Mouse (Mus musculus): ENCODE measurements around the gene Gm11562.
"Not testable (repeated sequence)": the region's sequence is repeated elsewhere in the genome, so short reads cannot be mapped to it uniquely, and the experiment has no call there.

Gm11562 gene

DNA sequence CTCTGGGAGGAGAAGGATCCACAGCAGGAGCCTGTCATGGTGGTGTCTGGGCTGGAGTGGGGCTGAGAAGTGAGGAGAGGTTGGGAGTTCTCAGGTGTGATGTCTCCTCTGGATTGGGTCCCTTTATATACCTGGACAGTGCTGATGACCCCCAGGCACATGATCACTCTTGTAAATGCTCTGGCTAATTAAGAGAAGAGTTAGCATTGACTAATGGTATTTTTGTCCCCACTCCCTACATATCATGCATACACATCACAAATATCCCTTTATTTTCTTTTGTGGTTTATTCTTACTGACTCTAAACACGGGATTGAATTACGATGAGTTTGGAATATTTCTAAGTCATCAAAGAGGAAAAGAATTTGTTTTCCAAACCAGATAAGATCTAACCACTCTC is at the start of gene Gm11562:
TSS of gene Gm11562 (minus strand) at position 101 of the 400 bp plus-strand sequence.
- DNase-seq, result no peak

DNA sequence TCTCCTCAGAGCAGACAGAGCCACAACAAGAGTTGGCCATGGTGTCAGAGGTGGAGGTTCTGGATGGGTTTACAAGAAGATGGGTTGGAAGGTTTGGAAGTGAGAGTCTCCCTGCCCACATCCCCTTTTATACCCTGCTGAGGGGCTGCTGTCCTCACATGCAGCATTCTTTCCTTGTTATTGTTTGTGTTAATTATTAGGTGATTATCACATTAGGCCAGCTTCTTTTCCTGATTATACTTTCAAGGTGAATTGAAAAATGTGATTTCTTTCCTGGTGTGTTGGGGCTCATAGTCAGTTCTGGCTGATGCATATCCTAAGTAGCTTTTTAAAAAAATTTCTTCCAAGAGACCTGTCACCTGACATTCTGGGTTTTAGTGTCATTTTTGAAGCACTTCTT is 45.6 kb upstream of the Gm11562 start, which contains the start of gene Krtap4-6:
TSS of gene Krtap4-6 (minus strand) at position 101 of the 400 bp plus-strand sequence.
- no peak for DNase-seq

DNA sequence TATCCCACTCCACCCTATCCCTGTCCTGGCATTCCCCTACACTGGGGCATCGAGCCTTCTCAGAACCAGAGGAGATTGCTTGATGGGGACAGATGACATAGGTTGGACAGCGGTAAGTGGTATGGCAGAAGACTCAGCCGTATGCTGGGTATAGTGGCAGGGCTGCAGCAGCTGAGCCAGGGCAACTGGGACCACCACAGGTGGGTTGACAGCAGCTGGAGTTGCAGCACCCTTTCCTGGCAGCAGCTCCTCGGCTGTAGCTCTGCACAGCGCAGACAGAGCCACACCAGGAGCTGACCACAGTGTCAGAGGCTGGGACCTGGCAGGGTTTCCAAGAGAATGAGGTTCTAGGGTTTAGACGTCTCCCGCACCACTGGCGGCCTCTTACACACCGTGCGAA is 42.6 kb upstream of the Gm11562 start:
- no peak for DNase-seq

DNA sequence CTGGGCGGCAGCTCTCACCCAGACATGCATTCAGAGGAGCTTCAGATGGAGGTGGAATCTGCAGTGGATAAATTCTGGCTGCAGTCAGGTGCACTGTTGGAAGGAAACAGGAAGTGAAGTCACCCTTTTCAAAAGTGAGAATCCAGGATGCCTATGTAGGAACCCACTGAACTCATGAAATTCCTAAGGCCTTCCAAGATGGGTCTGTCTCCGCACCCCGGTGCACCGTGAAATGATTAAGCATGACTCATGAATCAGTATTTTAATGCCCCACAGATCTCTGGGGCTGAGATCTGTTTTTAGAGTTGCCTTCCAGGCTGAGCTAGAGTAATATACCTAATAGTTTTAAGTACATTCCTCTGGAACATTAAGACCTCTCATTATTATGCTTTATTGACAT is 39.0 kb upstream of the Gm11562 start:
- no peak for DNase-seq

DNA sequence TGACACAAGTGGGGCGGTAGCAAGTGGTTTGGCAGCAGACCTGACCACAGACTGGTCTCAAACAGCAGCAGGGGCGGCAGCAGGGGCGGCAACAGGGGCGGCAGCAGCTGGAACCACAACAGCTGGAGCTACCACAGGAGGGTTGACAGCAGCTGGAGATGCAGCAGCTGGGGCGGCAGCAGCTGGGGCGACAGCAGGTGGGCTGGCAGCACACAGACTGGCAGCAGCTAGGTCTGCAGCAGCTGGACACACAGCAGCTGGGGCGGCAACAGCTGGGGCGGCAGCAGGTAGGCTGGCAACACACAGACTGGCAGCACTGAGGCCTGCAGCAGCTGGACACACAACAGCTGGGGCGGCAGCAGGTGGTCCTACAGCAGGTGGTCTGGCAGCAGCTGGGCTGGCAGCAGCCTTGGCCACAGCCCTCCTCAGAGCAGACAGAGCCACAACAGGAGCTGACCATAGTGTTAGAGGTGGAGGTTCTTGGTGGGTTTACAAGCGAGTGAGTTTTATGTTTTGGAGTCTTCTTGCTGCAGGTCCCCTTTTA is 38.3 kb upstream of the Gm11562 start, which contains the start of gene Gm11563:
TSS of gene Gm11563 (minus strand) at position 494 of the 544 bp plus-strand sequence.
- not testable (repeated sequence) for DNase-seq

DNA sequence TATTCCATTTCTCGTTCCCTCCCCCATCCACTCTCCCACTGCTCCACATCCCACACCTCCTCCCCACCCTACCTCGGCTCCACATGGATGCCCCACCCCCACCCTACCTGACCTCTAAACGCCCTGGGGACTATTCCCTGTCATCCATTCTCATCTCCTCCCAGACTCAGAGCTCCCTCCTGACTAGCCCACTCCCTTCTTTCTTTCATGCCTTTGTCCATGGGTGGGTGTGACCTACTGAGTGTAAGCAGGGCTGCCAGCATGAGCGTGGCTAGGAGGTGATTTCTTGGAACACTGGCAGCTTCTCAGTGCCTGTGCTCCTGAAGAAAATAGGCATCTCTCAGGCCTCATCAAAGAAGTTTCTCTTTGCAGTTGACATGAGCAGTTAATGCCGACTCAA is 36.8 kb upstream of the Gm11562 start:
- no peak for DNase-seq

DNA sequence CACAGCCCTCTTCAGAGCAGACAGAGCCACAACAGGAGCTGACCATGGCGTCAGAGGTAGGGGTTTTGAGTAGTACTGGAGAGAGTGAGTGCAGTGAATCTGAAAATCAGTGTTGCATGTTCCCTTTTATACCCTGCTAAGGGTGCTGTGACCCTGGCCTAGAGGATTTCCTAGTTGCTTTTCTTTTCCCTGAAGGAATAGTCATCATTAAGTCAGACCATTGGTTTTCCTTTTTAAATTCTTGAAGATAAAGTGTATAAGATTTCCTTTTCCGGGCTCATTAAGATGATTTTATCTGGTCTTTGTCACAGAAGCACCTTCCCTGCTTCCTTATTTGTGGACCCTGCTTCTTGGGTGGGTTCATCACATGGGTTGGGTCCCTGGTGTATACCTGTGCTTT is 29.9 kb upstream of the Gm11562 start, which contains the start of gene Gm11555:
TSS of gene Gm11555 (minus strand) at position 101 of the 400 bp plus-strand sequence.
- DNase-seq, result no peak

DNA sequence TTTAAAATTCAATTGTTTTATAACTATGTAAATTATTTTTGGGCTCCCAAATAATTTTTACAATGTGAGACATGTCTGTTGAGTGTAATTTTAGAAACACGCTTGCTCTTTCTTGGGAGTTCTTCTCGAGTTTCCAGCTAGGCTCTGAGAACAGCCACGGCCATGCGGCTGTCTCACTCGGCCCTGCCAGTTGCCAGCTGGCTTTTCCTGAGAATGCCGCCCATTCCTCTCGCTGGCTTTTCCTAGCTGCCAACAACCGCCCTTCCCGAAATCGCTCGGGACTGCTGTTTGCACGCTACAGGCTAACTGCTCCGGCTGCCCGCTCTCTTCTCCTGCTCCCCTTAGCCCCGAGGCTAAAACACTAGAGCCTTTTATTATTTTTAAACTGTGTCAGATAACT is 26.2 kb upstream of the Gm11562 start:
- DNase-seq, result no peak

DNA sequence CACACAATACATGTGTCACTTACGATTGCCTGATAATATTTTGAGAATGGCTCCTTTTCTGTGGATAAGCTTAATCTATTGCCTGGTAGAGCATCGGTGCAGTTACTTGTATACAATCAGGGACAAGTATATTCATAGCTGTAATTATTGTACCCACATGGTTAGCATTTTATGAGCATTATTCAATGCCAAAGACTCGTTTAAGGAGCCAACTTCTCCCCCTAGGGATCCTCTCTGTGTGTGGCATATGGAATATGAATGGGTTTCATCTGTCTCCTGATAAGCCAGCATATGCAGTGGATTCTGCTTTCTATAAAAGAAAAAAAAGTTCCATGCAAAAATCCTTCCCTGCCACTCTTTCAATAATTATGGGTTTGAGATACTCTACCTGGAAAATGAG is 24.1 kb upstream of the Gm11562 start:
- DNase-seq, result no peak

DNA sequence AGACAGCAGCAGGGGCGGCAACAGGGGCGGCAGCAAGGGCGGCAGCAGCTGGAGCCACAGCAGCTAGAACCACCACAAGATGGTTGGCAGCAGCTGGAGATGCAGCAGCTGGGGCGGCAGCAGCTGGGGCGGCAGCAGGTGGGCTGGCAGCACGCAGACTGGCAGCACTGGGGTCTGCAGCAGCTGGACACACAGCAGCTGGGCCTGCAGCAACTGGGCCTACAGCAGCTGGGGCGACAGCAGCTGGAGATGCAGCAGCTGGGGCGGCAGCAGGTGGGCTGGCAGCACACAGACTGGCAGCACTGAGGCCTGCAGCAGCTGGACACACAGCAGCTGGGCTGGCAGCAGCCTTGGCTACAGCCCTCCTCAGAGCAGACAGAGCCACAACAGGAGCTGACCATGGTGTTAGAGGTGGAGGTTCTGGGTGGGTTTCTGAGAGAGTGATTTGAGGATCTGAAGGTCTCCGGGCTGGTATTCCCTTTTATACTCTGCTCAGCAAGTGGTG is 23.5 kb upstream of the Gm11562 start, which contains the start of gene Krtap4-7:
TSS of gene Krtap4-7 (minus strand) at position 455 of the 505 bp plus-strand sequence.
- DNase-seq, result not testable (repeated sequence)

DNA sequence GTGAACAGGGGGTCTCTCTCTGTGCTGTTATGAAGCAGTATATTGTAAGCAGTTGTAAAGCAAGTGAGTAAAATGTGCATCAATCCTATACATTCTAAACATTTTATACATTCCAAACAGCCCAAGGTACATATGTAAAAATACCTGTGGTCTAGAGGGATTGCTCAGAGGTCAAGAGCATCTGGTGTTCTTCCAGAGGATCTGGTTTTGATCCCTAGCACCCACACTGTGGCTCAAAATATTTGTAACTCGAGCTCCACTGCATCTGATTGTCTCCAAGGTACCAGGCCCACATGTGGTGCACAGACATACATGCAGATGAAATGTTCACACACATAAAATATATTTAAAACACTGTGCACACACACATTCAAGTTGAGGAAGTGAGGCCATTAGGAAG is 20.7 kb upstream of the Gm11562 start:
- no peak for DNase-seq

DNA sequence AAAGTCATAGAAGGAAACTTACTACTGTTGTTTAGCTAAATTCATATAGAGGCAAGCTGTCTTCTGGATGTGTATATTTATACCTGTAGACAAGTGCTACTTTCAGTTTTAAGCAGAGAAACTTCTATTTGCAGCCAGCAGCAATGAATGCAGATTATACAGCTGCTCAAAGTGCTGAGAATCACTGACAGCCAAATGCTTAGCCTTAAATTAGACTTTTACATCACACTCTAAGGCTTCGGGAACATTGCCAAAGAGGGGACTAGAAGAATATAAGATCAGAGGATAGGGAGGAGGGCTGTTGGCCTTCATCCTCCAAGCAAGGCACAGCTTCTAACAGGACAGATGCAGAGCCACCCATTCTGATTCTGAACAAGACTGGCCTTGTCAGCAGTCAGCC is 16.9 kb upstream of the Gm11562 start:
- no peak for DNase-seq

DNA sequence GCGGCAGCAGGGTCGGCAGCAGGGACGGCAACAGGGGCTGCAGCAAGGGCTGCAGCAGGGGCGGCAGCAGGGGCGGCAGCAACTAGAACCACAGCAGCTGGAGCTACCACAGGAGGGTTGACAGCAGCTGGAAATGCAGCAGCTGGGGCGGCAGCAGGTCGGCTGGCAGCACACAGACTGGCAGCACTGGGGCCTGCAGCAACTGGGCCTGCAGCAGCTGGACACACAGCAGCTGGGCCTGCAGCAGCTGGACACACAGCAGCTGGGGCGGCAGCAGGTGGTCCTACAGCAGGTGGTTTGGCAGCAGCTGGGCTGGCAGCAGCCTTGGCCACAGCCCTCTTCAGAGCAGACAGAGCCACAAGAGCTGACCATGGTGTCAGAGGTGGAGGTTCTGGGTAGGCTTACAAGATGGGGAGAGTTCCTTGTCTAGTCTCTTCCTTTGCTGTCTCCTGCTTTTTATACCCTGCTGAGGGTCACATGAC is 14.5 kb upstream of the Gm11562 start, which contains the start of gene Krtap4-2:
TSS of gene Krtap4-2 (minus strand) at position 432 of the 482 bp plus-strand sequence.
- DNase-seq, result no peak

DNA sequence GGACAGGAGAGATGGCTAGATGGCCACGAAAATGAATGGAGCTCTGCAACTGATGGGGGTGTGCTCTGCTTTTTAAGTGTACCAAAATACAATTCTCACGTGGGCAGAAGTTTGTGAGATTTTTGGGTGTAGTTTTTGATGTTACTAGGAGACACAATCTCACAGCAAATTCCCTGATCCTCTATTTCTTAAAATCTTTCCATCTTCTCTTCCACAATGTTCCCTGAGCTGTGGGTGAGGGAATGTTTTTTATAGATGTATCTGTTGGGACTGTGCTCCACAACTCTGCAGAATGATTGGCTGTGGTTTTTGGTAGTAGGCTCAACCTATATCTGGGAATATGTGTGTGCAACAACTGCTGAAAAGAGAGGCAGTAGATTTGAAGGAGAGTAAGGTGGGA is 13.1 kb upstream of the Gm11562 start:
- no peak for DNase-seq

DNA sequence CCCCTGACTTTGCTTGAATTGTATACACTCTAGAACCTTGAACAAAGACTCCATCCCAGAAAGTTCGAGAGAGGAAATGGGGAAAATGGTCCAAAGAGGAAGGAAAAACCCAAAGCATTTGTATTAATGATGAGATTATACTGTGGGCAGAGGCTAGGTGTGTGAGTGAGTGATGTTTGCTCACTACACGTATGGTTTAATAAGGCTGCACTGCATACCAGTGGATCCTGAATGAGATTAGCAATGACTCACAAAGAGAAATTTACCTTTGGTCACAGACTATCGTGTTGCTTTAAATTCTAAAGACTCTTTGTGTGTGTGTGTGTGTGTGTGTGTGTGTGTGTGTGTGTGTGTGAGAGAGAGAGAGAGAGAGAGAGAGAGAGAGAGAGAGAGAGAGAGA is 10.7 kb upstream of the Gm11562 start:
- DNase-seq, result no peak

DNA sequence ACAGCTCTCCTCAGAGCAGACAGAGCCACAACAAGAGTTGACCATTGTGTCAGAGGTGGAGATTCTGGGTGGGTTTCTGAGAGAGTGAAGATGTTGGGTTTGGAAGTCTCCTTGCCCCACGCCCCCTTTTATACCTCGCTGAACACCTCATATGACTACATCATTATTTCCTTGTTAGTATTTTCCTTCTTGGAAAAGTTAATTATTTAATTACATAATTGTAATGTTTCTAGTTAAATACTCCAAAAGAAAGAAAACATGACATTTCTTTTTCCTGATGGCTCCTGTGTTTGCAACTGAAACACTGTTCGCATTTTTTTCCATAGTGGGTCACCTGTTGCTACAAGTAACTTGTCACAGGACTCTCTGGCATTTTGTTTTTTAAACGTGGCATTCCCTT is 7.9 kb upstream of the Gm11562 start, which contains the start of gene Krtap4-1:
TSS of gene Krtap4-1 (minus strand) at position 101 of the 400 bp plus-strand sequence.
- no peak for DNase-seq

DNA sequence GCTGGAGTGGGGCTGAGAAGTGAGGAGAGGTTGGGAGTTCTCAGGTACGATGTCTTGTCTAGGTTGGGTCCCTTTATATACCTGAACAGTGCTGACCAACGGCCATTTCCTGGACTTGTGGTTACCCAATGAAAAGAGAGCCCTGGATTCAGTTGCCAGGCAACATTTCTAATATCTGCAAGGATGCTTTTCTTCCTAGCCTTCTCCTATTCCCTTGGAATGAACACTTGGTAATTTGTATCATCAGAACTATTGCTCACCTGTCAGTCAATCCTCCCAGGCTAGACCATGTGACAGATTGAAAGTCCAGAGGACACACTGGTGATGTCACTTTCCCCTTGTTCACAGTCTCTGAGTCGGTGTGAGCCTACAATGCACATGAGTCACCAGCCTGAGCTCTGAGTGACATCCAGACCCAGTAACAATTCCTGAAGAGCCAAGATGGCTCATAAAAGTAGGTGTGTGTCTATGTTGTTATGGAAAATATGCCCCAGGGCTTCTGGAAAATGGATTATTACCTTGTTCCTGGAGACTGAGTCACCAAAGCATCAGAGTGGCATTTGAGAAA is 5.4 kb downstream of the Gm11562 start, which contains the start of gene Krtap2-4:
TSS of gene Krtap2-4 (minus strand) at position 51 of the 568 bp plus-strand sequence.
- no peak for DNase-seq

DNA sequence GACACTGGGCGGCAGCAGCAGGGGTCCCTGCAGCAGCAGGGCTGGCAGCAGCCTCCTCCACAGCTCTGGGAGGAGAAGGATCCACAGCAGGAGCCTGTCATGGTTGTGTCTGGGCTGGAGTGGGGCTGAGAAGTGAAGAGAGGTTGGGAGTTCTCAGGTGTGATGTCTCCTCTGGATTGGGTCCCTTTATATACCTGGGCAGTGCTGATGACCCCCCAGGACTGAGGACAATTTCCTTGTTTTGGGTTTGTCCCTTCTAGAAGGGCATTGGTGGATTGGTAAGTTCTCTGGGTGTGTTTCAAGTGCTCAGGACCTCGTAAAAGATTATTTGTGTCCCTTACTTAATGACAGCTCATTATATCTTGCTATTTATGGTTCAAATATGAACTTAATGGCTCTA is 10.1 kb downstream of the Gm11562 start, which contains the start of gene Gm11937:
TSS of gene Gm11937 (minus strand) at position 101 of the 400 bp plus-strand sequence.
- DNase-seq, result not testable (repeated sequence)

DNA sequence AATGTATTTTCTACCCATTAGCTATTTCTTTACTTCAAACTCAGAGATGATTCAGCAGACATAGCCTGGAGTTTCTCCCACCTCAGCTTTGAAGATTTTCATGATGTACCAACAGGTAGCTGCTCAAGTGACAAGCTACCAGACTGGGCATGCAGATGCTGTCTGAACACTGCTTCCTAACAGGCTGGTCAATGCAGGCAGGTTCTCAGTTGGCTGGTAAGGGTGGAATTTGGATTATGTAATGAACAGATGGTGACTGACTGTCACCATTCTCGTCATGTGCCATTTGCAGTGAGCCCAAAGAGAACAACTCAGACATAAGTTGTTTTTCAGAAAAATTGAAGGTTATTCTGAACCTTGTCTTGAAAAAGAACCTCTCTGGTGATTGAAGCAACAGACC is 11.1 kb downstream of the Gm11562 start:
- no peak for DNase-seq

DNA sequence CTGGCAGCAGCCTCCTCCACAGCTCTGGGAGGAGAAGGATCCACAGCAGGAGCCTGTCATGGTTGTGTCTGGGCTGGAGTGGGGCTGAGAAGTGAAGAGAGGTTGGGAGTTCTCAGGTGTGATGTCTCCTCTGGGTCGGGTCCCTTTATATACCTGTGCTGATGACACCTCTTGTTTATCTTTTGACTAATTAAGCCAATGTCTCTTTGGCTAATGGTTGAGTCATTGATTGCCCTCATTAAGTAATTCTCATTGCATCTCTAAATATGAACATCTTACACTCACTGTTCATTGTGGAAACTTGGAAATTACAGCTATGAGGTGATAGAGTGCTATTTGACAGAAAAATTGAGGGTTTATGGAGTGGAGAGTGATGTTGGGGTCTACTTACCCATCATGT is 17.0 kb downstream of the Gm11562 start, which contains the start of gene Gm11938:
TSS of gene Gm11938 (minus strand) at position 101 of the 400 bp plus-strand sequence.
- not testable (repeated sequence) for DNase-seq

DNA sequence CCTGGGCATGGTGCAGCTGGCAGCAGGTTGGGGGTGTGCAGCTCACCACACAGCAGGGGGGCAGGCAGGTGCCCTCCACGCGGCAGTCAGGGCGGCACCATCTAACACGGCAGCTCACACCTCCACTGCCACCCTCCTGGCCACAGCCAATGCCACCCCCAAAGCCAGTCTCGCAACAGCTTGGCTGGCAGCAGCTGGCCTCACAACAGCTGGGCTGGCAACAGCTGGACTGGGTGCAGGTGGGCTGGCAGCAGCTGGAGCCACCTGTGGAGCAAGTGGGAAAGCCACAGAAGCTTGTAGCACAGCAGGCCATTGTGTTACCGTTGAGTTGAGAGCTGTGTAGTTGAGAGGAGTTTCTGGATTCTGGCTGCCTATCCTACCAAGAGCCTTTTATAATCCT is 22.5 kb downstream of the Gm11562 start, which contains the start of gene Krtap9-3:
TSS of gene Krtap9-3 (minus strand) at position 364 of the 400 bp plus-strand sequence.
- not testable (repeated sequence) for DNase-seq

DNA sequence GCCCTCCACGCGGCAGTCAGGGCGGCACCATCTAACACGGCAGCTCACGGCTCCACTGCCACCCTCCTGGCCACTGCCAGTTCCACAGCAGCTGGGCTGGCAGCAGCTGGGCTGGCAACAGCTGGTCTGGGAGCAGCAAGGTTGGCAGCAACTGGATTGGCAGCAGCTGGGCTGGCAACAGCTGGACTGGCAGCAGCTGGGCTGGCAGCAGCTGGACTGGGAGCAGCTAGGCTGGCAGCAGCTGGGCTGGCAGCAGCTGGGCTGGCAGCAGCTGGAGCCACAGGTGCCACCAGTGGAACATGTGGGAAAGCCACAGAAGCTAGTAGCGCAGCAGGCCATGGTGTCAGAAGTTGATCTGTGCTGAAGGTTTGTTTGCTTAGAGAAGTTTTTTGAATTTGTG is 29.3 kb downstream of the Gm11562 start, which contains the start of gene Krtap1-3:
TSS of gene Krtap1-3 (minus strand) at position 359 of the 400 bp plus-strand sequence.
- no peak for DNase-seq

DNA sequence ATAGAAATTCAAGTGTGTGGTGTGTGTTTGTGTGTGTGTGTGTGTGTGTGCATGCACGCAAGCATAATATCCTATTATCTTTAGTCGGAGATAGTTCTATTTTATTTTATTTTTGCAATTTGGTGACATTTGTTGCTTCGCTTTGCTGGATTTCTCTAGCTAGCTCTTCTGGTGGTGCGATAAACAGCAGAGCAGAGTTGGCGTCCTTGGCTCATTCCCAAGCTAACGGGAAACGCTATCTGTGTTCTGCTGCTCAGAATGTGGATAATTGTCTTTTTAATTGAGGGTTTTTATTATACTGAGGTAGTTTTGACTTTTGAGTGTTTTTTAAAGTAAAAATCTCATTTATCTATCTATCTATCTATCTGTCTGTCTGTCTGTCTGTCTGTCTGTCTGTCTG is 35.1 kb downstream of the Gm11562 start:
- DNase-seq, result no peak

Data from lung, postnatal 10 days (tissue).